29 mouse cellular contexts compared by ENCODE assay signal in genomic region chr3:79726506-79727075, GRCm38 (mm10). TPM values are rescaled to one million over a fixed set of nuclear protein-coding genes. Genes with fewer than 3 reads are reported as not detected.
DNase-seq lines count a peak whose midpoint lies in the region; ATAC-seq and TF ChIP-seq lines count a peak whose summit lies in the region.
"Had no signal": no experiment of that assay in that cellular context is flagged by ENCODE, and none has a peak within 500 bp of the region (broad histone marks: within the 10 kb centered on the region; RNA-seq: fewer than 3 reads in every experiment).

No protein-coding gene starts in this region.

- ATAC-seq in lung, embryonic 15.5 days (ENCODE audit: borderline replicate concordance, extremely low read depth, low FRiP score, low TSS enrichment) = peak; percentile 35; the same call in 1 of the 2 replicates
- ATAC-seq: CD4-positive, CD25-positive, alpha-beta regulatory T cell, adult 4 months; forebrain, embryonic 14.5 days; forebrain, postnatal 0 days; hindbrain, postnatal 0 days had no signal

- 48% methylated on average over 14 of the region's 14 CpGs for WGBS in liver, adult 2 months
- WGBS in lung, embryonic 15.5 days = 55% methylated on average over 14 of the region's 14 CpGs
- 57% methylated on average over 14 of the region's 14 CpGs for WGBS in lung, adult 2 months
- 88% methylated on average over 14 of the region's 14 CpGs for WGBS in thymus, adult 2 months

- no peaks in the 10 kb centered on the region for H3K36me3 ChIP-seq in liver, adult 2 months (ENCODE audit: control insufficient read depth, insufficient read depth, low read length)
- no peaks in the 10 kb centered on the region for H3K36me3 ChIP-seq in lung, embryonic 15.5 days
- H3K36me3 ChIP-seq in thymus, adult 2 months (ENCODE audit: control insufficient read depth, insufficient read depth, low read length) = no peaks in the 10 kb centered on the region
- H3K36me3 ChIP-seq: heart, embryonic 10.5 days; heart, embryonic 13.5 days had no signal

- TF ChIP-seq POLR2A in liver, adult 2 months (IDR thresholded peaks at IDR 0.05; ENCODE audit: extremely low read depth, insufficient read depth, low read length) = no peak
- no peak for TF ChIP-seq POLR2A in lung, adult 2 months (IDR thresholded peaks at IDR 0.05; ENCODE audit: borderline replicate concordance, extremely low read depth, low read depth, low read length)
- no peak for TF ChIP-seq POLR2A in embryonic fibroblast, embryonic 13.5 days (IDR thresholded peaks at IDR 0.05; ENCODE audit: low read depth, low read length)
- TF ChIP-seq POLR2A in thymus, adult 2 months (IDR thresholded peaks at IDR 0.05; ENCODE audit: control insufficient read depth, extremely low read depth, insufficient read depth, low read length, poor library complexity) = no peak

- H3K4me3 ChIP-seq in liver, adult 2 months (ENCODE audit: insufficient read depth, low read depth, low read length) = no peak overlapping the region
- H3K4me3 ChIP-seq in lung, embryonic 15.5 days = no peak overlapping the region
- H3K4me3 ChIP-seq in lung, adult 2 months (replicated peaks; ENCODE audit: extremely low read depth, low read depth, low read length) = no peak overlapping the region
- H3K4me3 ChIP-seq in embryonic fibroblast, embryonic 13.5 days (ENCODE audit: insufficient read depth, low read length) = no peak overlapping the region
- H3K4me3 ChIP-seq in thymus, adult 2 months (ENCODE audit: control insufficient read depth, insufficient read depth, low read length) = no peak overlapping the region
- H3K4me3 ChIP-seq: heart, adult 2 months; heart, embryonic 10.5 days; heart, embryonic 13.5 days had no signal

- no peak for TF ChIP-seq CTCF in liver, adult 2 months (IDR thresholded peaks at IDR 0.05; ENCODE audit: low read depth, low read length)
- no peak for TF ChIP-seq CTCF in lung, adult 2 months (IDR thresholded peaks at IDR 0.05; ENCODE audit: insufficient read depth, low read length)
- no peak for TF ChIP-seq CTCF in embryonic fibroblast, embryonic 13.5 days (IDR thresholded peaks at IDR 0.05; ENCODE audit: borderline replicate concordance, insufficient read depth, low read length)
- no peak for TF ChIP-seq CTCF in thymus, adult 2 months (IDR thresholded peaks at IDR 0.05; ENCODE audit: borderline replicate concordance, control insufficient read depth, extremely low read depth, insufficient read depth, low read length, poor library complexity)

- H3K27ac ChIP-seq in liver, adult 2 months (replicated peaks; ENCODE audit: insufficient read depth, low read depth, low read length) = no peak overlapping the region
- H3K27ac ChIP-seq in lung, embryonic 15.5 days = 0 out of 2 replicates have a peak overlapping the region, but pooled peaks have one; percentile 45
- peak overlapping the region; percentile 37 for H3K27ac ChIP-seq in embryonic fibroblast, embryonic 13.5 days (ENCODE audit: insufficient read depth, low read length)
- no peak overlapping the region for H3K27ac ChIP-seq in thymus, adult 2 months (ENCODE audit: control insufficient read depth, insufficient read depth, low read length)
- H3K27ac ChIP-seq: heart, adult 2 months; heart, embryonic 10.5 days; heart, embryonic 13.5 days; hindbrain, embryonic 14.5 days; hindbrain, postnatal 0 days had no signal

- H3K9ac ChIP-seq in liver, adult 2 months (ENCODE audit: low read depth, low read length) = no peak overlapping the region
- no peak overlapping the region for H3K9ac ChIP-seq in lung, embryonic 15.5 days
- H3K9ac ChIP-seq: forebrain, postnatal 0 days; heart, embryonic 13.5 days; hindbrain, embryonic 14.5 days had no signal

- peaks cover 3% of the 10 kb centered on the region; the same call in 1 of the 2 replicates for H3K4me1 ChIP-seq in liver, adult 2 months (ENCODE audit: control insufficient read depth, insufficient read depth, low read length)
- no peaks in the 10 kb centered on the region for H3K4me1 ChIP-seq in lung, embryonic 15.5 days
- H3K4me1 ChIP-seq in lung, adult 2 months (ENCODE audit: control insufficient read depth, insufficient read depth, low read length) = no peaks in the 10 kb centered on the region
- H3K4me1 ChIP-seq in embryonic fibroblast, embryonic 13.5 days (ENCODE audit: control insufficient read depth, insufficient read depth, low read length) = peaks cover 3% of the 10 kb centered on the region
- H3K4me1 ChIP-seq in thymus, adult 2 months (replicated peaks; ENCODE audit: control insufficient read depth, insufficient read depth, low read length) = no peaks in the 10 kb centered on the region
- H3K4me1 ChIP-seq: heart, embryonic 10.5 days; heart, embryonic 13.5 days had no signal

- H3K9me3 ChIP-seq in lung, embryonic 15.5 days = no peaks in the 10 kb centered on the region
- H3K9me3 ChIP-seq: heart, embryonic 10.5 days; heart, embryonic 13.5 days had no signal

- no peak overlapping the region for H3K4me2 ChIP-seq in lung, embryonic 15.5 days
- H3K4me2 ChIP-seq: heart, embryonic 13.5 days; hindbrain, embryonic 14.5 days had no signal

- peak; percentile 39 for DNase-seq in liver, adult 2 months (ENCODE audit: extremely low read depth, low read depth, low spot score)
- DNase-seq in liver = no peak
- no peak for DNase-seq in lung, adult 2 months
- DNase-seq in brain, adult 2 months (ENCODE audit: low read depth, low spot score) = peak; percentile 16
- DNase-seq in thymus, adult 2 months = no peak
- DNase-seq: adrenal gland, adult 2 months; adrenal gland, postnatal 14 days; cerebellum, adult 11-12 months; cerebellum, adult 8-10 months; cerebellum, postnatal 14 days; forebrain, postnatal 0 days; gastrocnemius, postnatal 10 days; gastrocnemius, postnatal 36 days; heart, adult 2 months; heart, postnatal 14 days; heart, postnatal 4 days had no signal

- H3K27me3 ChIP-seq in liver, adult 2 months (ENCODE audit: control insufficient read depth, insufficient read depth, low read length) = no peaks in the 10 kb centered on the region
- H3K27me3 ChIP-seq in lung, embryonic 15.5 days = no peaks in the 10 kb centered on the region
- no peaks in the 10 kb centered on the region for H3K27me3 ChIP-seq in thymus, adult 2 months (ENCODE audit: control insufficient read depth, insufficient read depth, low read length)
- H3K27me3 ChIP-seq: heart, embryonic 13.5 days had no signal

- H3K79me2 ChIP-seq in liver, adult 2 months (ENCODE audit: control insufficient read depth, insufficient read depth, low read length) = no peaks in the 10 kb centered on the region

RNA-seq across cellular contexts. Expression of gene Rxfp1, which starts 11.1 kb away (rescaled TPM):
- not detected in 2 replicates for total RNA-seq in liver, adult 2 months (2014; rRNA removed)
- not detected in 2 replicates for polyA plus RNA-seq in liver, adult 2 months (2012; rRNA removed)
- polyA plus RNA-seq in lung, embryonic 15.5 days (2015; fragmentation: Nextera tagmentation; extraction: Ambion mirVana) = 0.63 and 1.3 TPM in 2 replicates
- 0.14 and 0.36 TPM in 2 replicates for polyA plus RNA-seq in lung, adult 2 months (2012; rRNA removed)
- 0.10 and 0.70 TPM in 2 replicates for polyA plus RNA-seq in embryonic fibroblast, embryonic 13.5 days (2011; ENCODE audit: insufficient read length, low read depth, missing spikeins)
- 0.38 and 0.75 TPM in 2 replicates for polyA plus RNA-seq in thymus, adult 2 months (2012; rRNA removed)
- total RNA-seq: adrenal gland, adult 2 months; gastrocnemius, adult 18-20 months; gastrocnemius, postnatal 36 days; granulocyte monocyte progenitor cell, adult 5-6 weeks; MEL had no signal
- polyA plus RNA-seq: adrenal gland, adult 2 months; C2C12; CD4-positive, CD25-positive, alpha-beta regulatory T cell, adult 4 months; hindbrain, embryonic 11.5 days had no signal

Comparison
In these comparisons a context has a peak if more than half of its experiments do, and no peak if none do; other contexts are left out.
1. DNase-seq: peak in liver, adult 2 months (single experiment) and brain, adult 2 months (single experiment); none in liver (single experiment), lung, adult 2 months (single experiment) and thymus, adult 2 months (single experiment).
2. H3K27ac ChIP-seq: peak in lung, embryonic 15.5 days (single experiment) and embryonic fibroblast, embryonic 13.5 days (single experiment); none in liver, adult 2 months (single experiment) and thymus, adult 2 months (single experiment).